Mouse (Mus musculus): ENCODE results near the gene Fryl. TPM values are rescaled to one million over a fixed set of nuclear protein-coding genes. Genes with fewer than 3 reads are reported as not detected.

The Fryl gene
- polyA plus RNA-seq, 1 experiment = 107 TPM

GRCm38 (mm10) chr5:73168769-73169272 lies 87.6 kb downstream of the Fryl start:
- no peaks in the 10 kb centered on the region for H3K27me3 ChIP-seq (ENCODE audit: control insufficient read depth, insufficient read depth, low read length)
- whole genome bisulfite sequencing = 82% methylated on average over 5 of the region's 5 CpGs
- DNase-seq = no peak
- H3K36me3 ChIP-seq (ENCODE audit: control insufficient read depth, insufficient read depth, low read length) = no peaks in the 10 kb centered on the region
- H3K27ac ChIP-seq (ENCODE audit: control insufficient read depth, insufficient read depth, low read length) = no peak overlapping the region
- no peak overlapping the region for H3K4me3 ChIP-seq (ENCODE audit: control insufficient read depth, insufficient read depth, low read length)
- no peaks in the 10 kb centered on the region for H3K4me1 ChIP-seq (replicated peaks; ENCODE audit: control insufficient read depth, insufficient read depth, low read length)
- no peak for TF ChIP-seq POLR2A (IDR thresholded peaks at IDR 0.05; ENCODE audit: control insufficient read depth, extremely low read depth, insufficient read depth, low read length, poor library complexity)
- no peak for TF ChIP-seq CTCF (IDR thresholded peaks at IDR 0.05; ENCODE audit: borderline replicate concordance, control insufficient read depth, extremely low read depth, insufficient read depth, low read length, poor library complexity)

- no peak overlapping the region for H3K4me3 ChIP-seq (ENCODE audit: control insufficient read depth, insufficient read depth, low read length)
- 96% methylated on average over 18 of the region's 18 CpGs for WGBS
- H3K27me3 ChIP-seq (ENCODE audit: control insufficient read depth, insufficient read depth, low read length) = no peaks in the 10 kb centered on the region
- no peaks in the 10 kb centered on the region for H3K4me1 ChIP-seq (replicated peaks; ENCODE audit: control insufficient read depth, insufficient read depth, low read length)
- no peak overlapping the region for H3K27ac ChIP-seq (ENCODE audit: control insufficient read depth, insufficient read depth, low read length)
- H3K36me3 ChIP-seq (ENCODE audit: control insufficient read depth, insufficient read depth, low read length) = no peaks in the 10 kb centered on the region
- TF ChIP-seq POLR2A (IDR thresholded peaks at IDR 0.05; ENCODE audit: control insufficient read depth, extremely low read depth, insufficient read depth, low read length, poor library complexity) = no peak
- no peak for TF ChIP-seq CTCF (IDR thresholded peaks at IDR 0.05; ENCODE audit: borderline replicate concordance, control insufficient read depth, extremely low read depth, insufficient read depth, low read length, poor library complexity)
- no peak for DNase-seq
These were observed 88.2 kb downstream of the Fryl start for GRCm38 (mm10) chr5:73167976-73168768.

GRCm38 (mm10) chr5:73163970-73164369 lies 92.4 kb downstream of the Fryl start:
- no peak for TF ChIP-seq POLR2A (IDR thresholded peaks at IDR 0.05; ENCODE audit: control insufficient read depth, extremely low read depth, insufficient read depth, low read length, poor library complexity)
- TF ChIP-seq CTCF (IDR thresholded peaks at IDR 0.05; ENCODE audit: borderline replicate concordance, control insufficient read depth, extremely low read depth, insufficient read depth, low read length, poor library complexity) = no peak
- no peak for DNase-seq
- WGBS = 94% methylated on average over 6 of the region's 6 CpGs

GRCm38 (mm10) chr5:73162492-73162891 lies 93.9 kb downstream of the Fryl start:
- DNase-seq = no peak
- Histone ChIP-seq H3K27me3 (ENCODE audit: control insufficient read depth, insufficient read depth, low read length) (no peaks in the 10 kb centered on the region), H3K27ac (ENCODE audit: control insufficient read depth, insufficient read depth, low read length) (no peak overlapping the region), H3K4me1 (replicated peaks; ENCODE audit: control insufficient read depth, insufficient read depth, low read length) (0 out of 2 replicates have a peak, but pooled peaks cover 3% of the 10 kb centered on the region), H3K4me3 (ENCODE audit: control insufficient read depth, insufficient read depth, low read length) (no peak overlapping the region), H3K36me3 (ENCODE audit: control insufficient read depth, insufficient read depth, low read length) (no peaks in the 10 kb centered on the region)
- TF ChIP-seq CTCF (IDR thresholded peaks at IDR 0.05; ENCODE audit: borderline replicate concordance, control insufficient read depth, extremely low read depth, insufficient read depth, low read length, poor library complexity) (no peak), POLR2A (IDR thresholded peaks at IDR 0.05; ENCODE audit: control insufficient read depth, extremely low read depth, insufficient read depth, low read length, poor library complexity) (no peak)
- 91% methylated on average over 2 of the region's 2 CpGs for WGBS

More at GRCm38 (mm10) chr5:73163970-73164369, 92.4 kb downstream of the Fryl start:
- Histone ChIP-seq H3K4me1 (replicated peaks; ENCODE audit: control insufficient read depth, insufficient read depth, low read length) (no peaks in the 10 kb centered on the region), H3K4me3 (ENCODE audit: control insufficient read depth, insufficient read depth, low read length) (no peak overlapping the region), H3K27me3 (ENCODE audit: control insufficient read depth, insufficient read depth, low read length) (no peaks in the 10 kb centered on the region), H3K36me3 (ENCODE audit: control insufficient read depth, insufficient read depth, low read length) (no peaks in the 10 kb centered on the region), H3K27ac (ENCODE audit: control insufficient read depth, insufficient read depth, low read length) (no peak overlapping the region)

GRCm38 (mm10) chr5:73160440-73160839 lies 96.0 kb downstream of the Fryl start:
- Histone ChIP-seq H3K4me3 (ENCODE audit: control insufficient read depth, insufficient read depth, low read length) (no peak overlapping the region), H3K27me3 (ENCODE audit: control insufficient read depth, insufficient read depth, low read length) (no peaks in the 10 kb centered on the region), H3K27ac (ENCODE audit: control insufficient read depth, insufficient read depth, low read length) (no peak overlapping the region), H3K4me1 (replicated peaks; ENCODE audit: control insufficient read depth, insufficient read depth, low read length) (0 out of 2 replicates have a peak, but pooled peaks cover 3% of the 10 kb centered on the region), H3K36me3 (ENCODE audit: control insufficient read depth, insufficient read depth, low read length) (no peaks in the 10 kb centered on the region)
- WGBS = 97% methylated on average over 9 of the region's 9 CpGs
- no peak for DNase-seq
- no peak for TF ChIP-seq POLR2A (IDR thresholded peaks at IDR 0.05; ENCODE audit: control insufficient read depth, extremely low read depth, insufficient read depth, low read length, poor library complexity)
- no peak for TF ChIP-seq CTCF (IDR thresholded peaks at IDR 0.05; ENCODE audit: borderline replicate concordance, control insufficient read depth, extremely low read depth, insufficient read depth, low read length, poor library complexity)

GRCm38 (mm10) chr5:73157502-73157901 lies 98.9 kb downstream of the Fryl start:
- H3K27me3 ChIP-seq (ENCODE audit: control insufficient read depth, insufficient read depth, low read length) = no peaks in the 10 kb centered on the region
- WGBS = 87% methylated on average over 6 of the region's 6 CpGs
- no peak overlapping the region for H3K27ac ChIP-seq (ENCODE audit: control insufficient read depth, insufficient read depth, low read length)
- 0 out of 2 replicates have a peak, but pooled peaks cover 6% of the 10 kb centered on the region for H3K4me1 ChIP-seq (replicated peaks; ENCODE audit: control insufficient read depth, insufficient read depth, low read length)
- no peaks in the 10 kb centered on the region for H3K36me3 ChIP-seq (ENCODE audit: control insufficient read depth, insufficient read depth, low read length)
- H3K4me3 ChIP-seq (ENCODE audit: control insufficient read depth, insufficient read depth, low read length) = no peak overlapping the region
- DNase-seq = no peak
- TF ChIP-seq POLR2A (IDR thresholded peaks at IDR 0.05; ENCODE audit: control insufficient read depth, extremely low read depth, insufficient read depth, low read length, poor library complexity) (no peak), CTCF (IDR thresholded peaks at IDR 0.05; ENCODE audit: borderline replicate concordance, control insufficient read depth, extremely low read depth, insufficient read depth, low read length, poor library complexity) (no peak)
